Mouse (Mus musculus) liver, embryonic 12.5 days (tissue): ENCODE results near the gene Foxp4. TPM values are rescaled to one million over a fixed set of nuclear protein-coding genes. Genes with fewer than 3 reads are reported as not detected.

Experiments
- ATAC-seq: fragments of 200-750 bp; cut with Nextera tagmentation; 2 replicates; pipeline ENCODE4 v1.8.0; 2017; ENCODE audit warnings: moderate number of reproducible peaks, mild to moderate bottlenecking, moderate library complexity
- H3K27ac ChIP-seq: fragments of 300-500 bp; sonication (generic); 2 replicates; pipeline ENCODE4 v1.5.1; 2016; ENCODE audit warnings: mild to moderate bottlenecking
- H3K27me3 ChIP-seq: fragments of 300-500 bp; sonication (generic); replicated peaks from 2 replicates; pipeline ENCODE4 v1.6.1; 2016; ENCODE audit warnings: mild to moderate bottlenecking, moderate library complexity
- H3K36me3 ChIP-seq: fragments of 300-500 bp; sonication (generic); 2 replicates; pipeline ENCODE4 v1.6.1; 2016; ENCODE audit warnings: mild to moderate bottlenecking, moderate library complexity
- H3K4me1 ChIP-seq: fragments of 300-500 bp; sonication (generic); 2 replicates; pipeline ENCODE4 v1.6.1; 2016
- H3K4me2 ChIP-seq: fragments of 300-500 bp; sonication (generic); 2 replicates; pipeline ENCODE4 v1.6.1; 2016; ENCODE audit warnings: mild to moderate bottlenecking, moderate library complexity
- H3K4me3 ChIP-seq: fragments of 300-500 bp; sonication (generic); 2 replicates; pipeline ENCODE4 v1.5.1; 2016; ENCODE audit warnings: mild to moderate bottlenecking, moderate library complexity
- H3K9ac ChIP-seq: fragments of 300-500 bp; sonication (generic); 2 replicates; pipeline ENCODE4 v1.6.1; 2016; ENCODE audit warnings: mild to moderate bottlenecking, moderate library complexity
- H3K9me3 ChIP-seq: fragments of 300-500 bp; sonication (generic); replicated peaks from 2 replicates; pipeline ENCODE4 v1.6.1; 2016; ENCODE audit warnings: mild to moderate bottlenecking, moderate library complexity
- WGBS: fragments of 180-500 bp; shearing (Covaris S2); methylation state at CpG from one replicate; pipeline ENCODE4 v1.1.7; 2016; ENCODE audit not compliant: insufficient replicate concordance; 5-methylcytosine and 5-hydroxymethylcytosine counted together
- polyA plus RNA-seq: library from polyadenylated mRNA; unstranded; fragments of >200 nt; fragmentation: Nextera tagmentation; extraction: Ambion mirVana; gene quantifications from 2 replicates; pipeline ENCODE4 v1.2.1, GENCODE M21; 2016

Foxp4 gene
- polyA plus RNA-seq, 1 experiment from 2014 or later, result 13.9 TPM

DNA sequence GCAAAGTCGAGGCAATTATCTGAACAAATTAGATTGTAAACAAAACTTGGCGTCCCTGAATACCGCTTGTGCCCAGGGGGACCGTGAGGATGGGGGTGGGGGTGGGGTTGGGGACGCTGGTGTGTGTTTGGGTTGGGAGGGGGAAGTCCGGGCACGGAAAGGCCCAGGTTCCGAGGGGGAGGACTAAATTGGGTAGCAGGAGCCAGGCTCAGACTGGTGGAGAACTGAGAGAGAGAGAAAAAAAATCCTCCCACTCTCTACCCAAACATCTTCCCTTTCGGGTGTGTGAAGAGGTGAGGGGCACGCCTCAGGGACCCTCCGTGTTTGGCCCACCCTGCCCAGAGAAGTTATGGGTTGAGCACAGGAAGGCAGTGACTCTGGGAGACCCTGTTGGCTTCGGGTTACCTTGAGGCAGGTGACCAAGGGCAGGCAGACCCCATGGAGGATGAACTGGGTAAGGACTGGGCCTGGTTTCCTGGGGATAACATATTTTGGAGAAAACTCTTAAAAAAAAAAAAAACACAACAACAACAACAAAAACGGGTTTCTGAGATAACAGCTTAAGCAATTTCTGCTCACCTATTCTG lies 988 bp upstream of the Foxp4 start:
- peaks cover 55% of the 10 kb centered on the region for H3K4me1 ChIP-seq
- H3K36me3 ChIP-seq, result peaks cover 9% of the 10 kb centered on the region; the same call in 1 of the 2 replicates
- H3K9me3 ChIP-seq, result peaks cover 6% of the 10 kb centered on the region; the same call in 1 of the 2 replicates
- peak overlapping the region; percentile 98 for H3K4me2 ChIP-seq
- peak overlapping the region; percentile 79 for H3K4me3 ChIP-seq
- H3K27ac ChIP-seq, result peak overlapping the region; percentile 82
- no peak for ATAC-seq
- H3K9ac ChIP-seq, result peak overlapping the region; percentile 81
- 5% methylated on average over 12 of the region's 13 CpGs for WGBS
- H3K27me3 ChIP-seq, result peaks cover 41% of the 10 kb centered on the region

DNA sequence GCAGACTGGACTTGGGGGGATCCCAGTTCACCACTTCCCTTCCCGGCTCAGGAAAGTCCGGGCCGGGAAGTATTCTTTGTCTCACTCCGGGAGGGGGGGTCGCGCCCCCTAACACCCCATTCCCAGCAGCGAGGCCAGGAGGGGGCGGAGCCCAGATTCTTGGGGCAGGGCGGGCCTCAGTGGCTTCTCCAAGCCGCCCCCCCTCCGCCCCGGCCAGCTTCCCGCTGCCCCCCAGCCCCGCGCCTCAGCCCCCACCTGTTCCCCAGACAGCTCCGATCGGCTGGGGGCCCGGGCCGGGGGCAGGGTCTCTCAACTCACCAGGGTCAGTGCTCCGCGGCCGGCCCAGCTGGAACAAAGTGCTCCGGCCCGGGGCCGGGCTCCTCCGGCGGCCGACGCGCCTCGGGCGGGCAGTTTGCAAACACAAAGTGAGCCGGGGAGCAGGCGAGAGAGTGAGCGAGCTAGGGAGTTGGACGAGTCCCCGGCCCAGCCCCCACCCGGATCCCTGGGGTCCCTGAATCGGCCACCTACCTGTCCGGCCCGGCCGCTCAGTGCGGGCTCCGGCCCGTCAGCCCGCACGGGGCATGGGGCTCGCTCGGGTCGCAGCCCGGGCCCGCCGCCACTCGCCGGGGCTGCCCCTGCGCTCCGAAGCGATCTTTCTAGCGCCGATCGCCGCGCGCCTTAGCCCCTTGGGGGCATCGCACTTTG lies 615 bp downstream of the Foxp4 start:
- H3K4me2 ChIP-seq, result peak overlapping the region; percentile 98
- peaks cover 71% of the 10 kb centered on the region for H3K4me1 ChIP-seq
- H3K36me3 ChIP-seq, result no peaks in the 10 kb centered on the region
- H3K27me3 ChIP-seq, result peaks cover 56% of the 10 kb centered on the region
- peak overlapping the region; percentile 81 for H3K9ac ChIP-seq
- H3K27ac ChIP-seq, result peak overlapping the region; percentile 82
- 2% methylated on average over 63 of the region's 65 CpGs for WGBS
- peak overlapping the region; percentile 79 for H3K4me3 ChIP-seq
- peak; percentile 31 for ATAC-seq
- no peaks in the 10 kb centered on the region for H3K9me3 ChIP-seq

DNA sequence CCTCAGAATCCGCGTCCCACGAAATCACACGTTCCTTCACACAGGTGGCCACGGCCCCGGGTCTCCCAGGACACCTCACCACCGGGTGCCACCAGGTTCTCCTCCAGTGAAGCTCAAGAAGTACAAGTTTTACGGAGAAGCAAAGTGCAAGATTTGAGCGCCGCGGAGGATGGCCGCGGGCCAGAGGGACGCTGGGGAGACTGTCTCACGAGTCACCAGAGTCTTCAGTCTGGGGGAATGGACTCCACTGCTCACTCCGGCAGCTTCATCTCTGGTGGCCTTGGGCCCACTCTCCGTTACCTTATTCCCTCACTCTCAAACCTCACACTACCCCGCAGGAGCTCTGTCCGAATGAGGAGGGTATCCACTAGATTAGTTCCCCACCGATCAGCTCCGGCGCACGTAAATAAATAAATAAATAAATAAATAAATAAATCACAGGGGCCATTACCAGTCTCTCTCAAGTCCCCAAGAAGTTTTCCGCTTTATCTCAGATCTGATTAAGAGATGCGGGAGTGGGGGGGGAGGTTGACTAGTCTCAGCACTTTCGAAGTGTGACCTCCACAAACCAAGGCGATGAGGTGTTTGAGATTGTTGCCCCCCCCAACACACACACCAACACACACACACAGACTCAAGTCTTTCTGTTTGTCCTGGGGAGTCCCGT lies 1.3 kb downstream of the Foxp4 start:
- Histone ChIP-seq H3K4me2 (peak overlapping the region; percentile 98), H3K27me3 (peaks cover 56% of the 10 kb centered on the region), H3K9me3 (no peaks in the 10 kb centered on the region), H3K36me3 (no peaks in the 10 kb centered on the region), H3K4me1 (peaks cover 75% of the 10 kb centered on the region), H3K27ac (no peak overlapping the region), H3K4me3 (peak overlapping the region; percentile 79), H3K9ac (peak overlapping the region; percentile 81)
- ATAC-seq, result no peak
- 1% methylated on average over 28 of the region's 28 CpGs for WGBS

DNA sequence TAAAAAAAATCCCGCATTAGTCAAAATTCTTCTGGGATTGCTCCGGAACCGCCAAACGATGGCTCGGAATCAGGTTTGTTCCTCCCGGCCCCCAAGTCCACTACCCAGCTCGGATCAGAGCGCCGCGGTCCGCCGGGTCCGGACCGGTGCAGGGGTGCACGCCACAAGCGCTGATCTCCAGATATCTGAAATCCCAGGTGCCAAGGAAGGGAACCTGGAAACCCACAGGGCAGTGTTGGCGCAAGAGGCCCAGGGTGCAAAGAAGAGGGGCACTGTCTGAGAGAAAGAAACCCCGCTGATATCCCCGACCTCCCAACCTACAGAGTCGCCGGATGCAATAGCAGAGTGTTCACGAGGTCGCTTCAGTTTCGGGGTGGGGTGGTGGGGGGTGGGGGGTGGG lies 1.9 kb downstream of the Foxp4 start:
- H3K27ac ChIP-seq, result no peak overlapping the region

DNA sequence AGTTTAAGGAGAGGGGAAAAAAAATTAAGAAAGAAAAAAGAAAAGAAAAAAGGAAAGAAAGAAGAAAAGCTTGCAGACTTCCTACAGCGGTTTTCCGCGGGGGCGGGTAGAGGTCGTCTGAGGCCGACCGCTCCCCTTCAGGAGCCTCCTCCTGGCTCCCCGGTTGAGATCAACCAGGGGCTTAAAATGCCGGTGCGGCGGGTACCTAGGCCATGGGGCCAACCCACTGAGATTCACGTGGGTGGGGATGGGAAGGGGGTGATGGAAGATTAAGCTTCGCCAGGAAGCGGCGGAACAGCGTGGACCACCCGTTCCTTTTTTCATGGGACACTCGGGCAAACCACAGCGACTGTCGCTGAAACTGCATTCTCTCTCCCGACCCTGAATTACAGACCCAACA lies 2.3 kb downstream of the Foxp4 start:
- Histone ChIP-seq H3K36me3 (no peaks in the 10 kb centered on the region), H3K4me1 (peaks cover 82% of the 10 kb centered on the region), H3K27ac (no peak overlapping the region), H3K4me2 (peak overlapping the region; percentile 98), H3K27me3 (peaks cover 56% of the 10 kb centered on the region), H3K9ac (peak overlapping the region; percentile 81), H3K9me3 (no peaks in the 10 kb centered on the region), H3K4me3 (peak overlapping the region; percentile 79)
- ATAC-seq, result no peak
- 6% methylated on average over 21 of the region's 21 CpGs for WGBS

More for the DNA sequence above, 1.9 kb downstream of the Foxp4 start:
- ATAC-seq, result no peak
- Histone ChIP-seq H3K27me3 (peaks cover 56% of the 10 kb centered on the region), H3K4me1 (peaks cover 80% of the 10 kb centered on the region), H3K36me3 (no peaks in the 10 kb centered on the region), H3K9ac (peak overlapping the region; percentile 81), H3K9me3 (no peaks in the 10 kb centered on the region), H3K4me2 (peak overlapping the region; percentile 98), H3K4me3 (peak overlapping the region; percentile 79)
- whole genome bisulfite sequencing, result 2% methylated on average over 24 of the region's 24 CpGs

DNA sequence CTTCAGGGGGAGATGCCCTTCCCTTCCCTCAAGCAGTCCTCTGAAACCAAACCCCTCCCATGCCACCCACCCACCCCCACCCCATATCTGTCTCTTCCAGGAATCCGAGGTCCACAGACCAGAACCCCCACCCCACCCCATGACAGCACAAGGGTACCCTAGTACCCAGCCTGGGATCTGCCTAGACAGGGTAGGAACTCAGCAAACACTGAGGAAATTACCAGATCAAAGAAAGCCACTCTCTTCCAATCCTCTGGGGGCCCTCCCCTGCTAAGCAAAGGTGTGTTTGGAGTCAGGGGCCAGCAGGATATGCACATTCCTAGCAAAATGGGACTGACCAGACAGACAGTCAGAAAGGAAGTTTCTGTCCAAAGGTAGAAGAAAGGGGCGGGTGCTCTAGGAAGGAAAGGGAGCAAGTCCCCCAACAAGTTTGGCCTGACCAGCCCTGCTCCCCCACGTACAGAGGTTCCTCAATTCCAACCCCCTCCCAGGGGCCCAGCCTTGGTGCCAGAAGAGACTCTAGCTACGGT lies 3.2 kb downstream of the Foxp4 start:
- Histone ChIP-seq H3K9ac (no peak overlapping the region), H3K27me3 (peaks cover 56% of the 10 kb centered on the region), H3K36me3 (no peaks in the 10 kb centered on the region), H3K9me3 (no peaks in the 10 kb centered on the region), H3K27ac (no peak overlapping the region), H3K4me2 (peak overlapping the region; percentile 98), H3K4me3 (peak overlapping the region; percentile 79), H3K4me1 (peaks cover 79% of the 10 kb centered on the region)
- no peak for ATAC-seq
- WGBS, result 39% methylated on average over 4 of the region's 4 CpGs

DNA sequence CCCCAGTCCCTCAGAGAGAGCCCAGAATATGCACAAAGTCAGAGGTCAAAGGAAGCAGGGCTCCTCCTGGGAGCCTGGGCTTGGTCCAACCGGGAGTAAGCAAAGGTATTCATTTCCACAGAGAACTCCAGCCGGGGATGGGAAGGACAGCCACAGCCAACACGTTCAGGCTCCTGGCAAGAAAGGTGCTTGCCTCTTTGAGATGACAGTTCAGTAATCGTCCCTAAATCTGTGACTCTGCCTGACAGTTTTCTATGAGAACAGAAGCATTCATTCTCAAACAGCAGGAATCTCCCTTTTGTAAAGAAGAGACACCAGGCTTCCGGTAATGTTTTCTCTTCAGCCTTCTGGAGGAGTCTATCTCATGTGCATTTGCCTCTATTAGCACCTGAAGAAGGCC lies 4.6 kb downstream of the Foxp4 start:
- Histone ChIP-seq H3K9ac (no peak overlapping the region), H3K9me3 (no peaks in the 10 kb centered on the region), H3K27ac (no peak overlapping the region), H3K36me3 (peaks cover 4% of the 10 kb centered on the region; the same call in 1 of the 2 replicates), H3K4me3 (no peak overlapping the region), H3K27me3 (peaks cover 56% of the 10 kb centered on the region), H3K4me1 (peaks cover 67% of the 10 kb centered on the region), H3K4me2 (no peak overlapping the region)
- no peak for ATAC-seq
- 56% methylated on average over 5 of the region's 5 CpGs for WGBS

DNA sequence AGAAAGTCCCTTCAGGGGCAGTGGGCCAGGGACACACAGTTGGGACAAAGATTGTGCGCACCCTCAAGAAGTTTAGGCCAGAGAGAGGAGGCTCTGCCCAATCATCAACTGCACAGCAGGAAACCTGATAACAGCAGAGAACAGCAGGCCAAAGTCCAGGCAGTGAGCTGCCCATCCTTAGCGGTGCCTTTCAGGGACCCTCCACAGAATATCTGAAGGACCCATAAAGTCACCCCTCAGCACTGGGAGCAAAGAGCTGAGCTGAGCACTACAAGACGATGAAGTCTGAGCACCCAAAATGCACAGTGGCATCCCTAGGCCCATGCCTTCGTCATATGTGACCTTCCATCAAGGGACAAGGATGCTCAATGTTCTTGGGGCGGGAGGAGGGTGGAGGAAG lies 6.5 kb downstream of the Foxp4 start:
- Histone ChIP-seq H3K9ac (no peak overlapping the region), H3K4me2 (peak overlapping the region; percentile 22), H3K36me3 (peaks cover 4% of the 10 kb centered on the region), H3K4me3 (no peak overlapping the region), H3K9me3 (no peaks in the 10 kb centered on the region), H3K4me1 (peaks cover 65% of the 10 kb centered on the region), H3K27ac (no peak overlapping the region; the same call in 1 of the 2 replicates), H3K27me3 (peaks cover 39% of the 10 kb centered on the region)
- ATAC-seq, result no peak
- 68% methylated on average over 5 of the region's 5 CpGs for WGBS

DNA sequence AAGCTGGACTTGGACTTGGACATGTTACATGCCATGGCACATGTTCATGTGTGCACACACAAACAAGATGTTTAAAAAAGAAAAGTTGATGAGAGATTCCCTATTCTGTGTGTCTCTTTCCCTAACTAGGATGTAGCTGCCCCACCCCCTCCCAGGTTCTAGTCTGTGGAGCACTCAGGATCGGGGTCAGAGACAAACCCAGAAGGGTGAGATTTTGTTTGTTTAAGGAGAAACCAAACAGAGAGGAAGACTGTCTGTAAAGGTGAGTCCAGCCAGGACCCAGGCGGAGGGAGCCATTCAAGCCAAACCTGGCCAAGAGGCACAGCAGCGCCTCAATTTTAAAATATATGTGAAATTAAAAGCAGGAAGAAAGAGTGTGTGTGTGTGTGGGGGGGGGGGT lies 7.2 kb downstream of the Foxp4 start:
- Histone ChIP-seq H3K4me2 (peak overlapping the region; percentile 22; the same call in 1 of the 2 replicates), H3K36me3 (peaks cover 4% of the 10 kb centered on the region), H3K27me3 (peaks cover 32% of the 10 kb centered on the region), H3K9me3 (no peaks in the 10 kb centered on the region), H3K9ac (no peak overlapping the region), H3K4me1 (peaks cover 58% of the 10 kb centered on the region), H3K4me3 (no peak overlapping the region), H3K27ac (no peak overlapping the region)
- ATAC-seq, result no peak
- 81% methylated on average over 3 of the region's 3 CpGs for WGBS

DNA sequence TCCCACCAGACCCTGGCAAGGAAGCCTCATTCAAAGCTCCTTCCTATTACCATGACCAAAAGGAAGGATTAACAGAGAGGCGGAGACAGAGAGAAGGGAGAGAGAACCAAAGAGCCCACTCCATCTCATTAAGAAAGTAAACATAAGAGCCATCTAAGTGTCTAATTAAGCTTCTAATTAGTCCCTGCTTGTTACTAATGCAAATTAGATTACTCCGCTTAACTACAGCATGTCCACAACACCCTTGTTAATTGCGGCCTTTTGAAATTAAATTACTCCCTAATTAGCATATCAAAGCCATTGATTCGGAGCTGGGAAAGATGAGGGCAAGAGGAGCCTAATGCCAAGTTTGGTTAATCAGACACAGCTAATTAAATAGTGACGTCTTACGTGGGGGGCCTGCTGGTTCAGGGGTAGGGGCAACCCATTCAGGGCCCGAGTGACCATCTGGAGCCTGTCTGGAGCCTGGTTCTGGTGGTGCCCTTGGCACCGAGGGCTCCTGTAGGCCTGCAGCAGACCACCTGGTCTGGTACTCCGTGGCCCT lies 9.7 kb downstream of the Foxp4 start:
- Histone ChIP-seq H3K4me1 (peaks cover 55% of the 10 kb centered on the region), H3K4me2 (no peak overlapping the region), H3K27me3 (peaks cover 8% of the 10 kb centered on the region), H3K4me3 (no peak overlapping the region), H3K9ac (no peak overlapping the region), H3K9me3 (no peaks in the 10 kb centered on the region), H3K36me3 (peaks cover 7% of the 10 kb centered on the region), H3K27ac (no peak overlapping the region)
- WGBS, result 73% methylated on average over 9 of the region's 9 CpGs
- no peak for ATAC-seq

DNA sequence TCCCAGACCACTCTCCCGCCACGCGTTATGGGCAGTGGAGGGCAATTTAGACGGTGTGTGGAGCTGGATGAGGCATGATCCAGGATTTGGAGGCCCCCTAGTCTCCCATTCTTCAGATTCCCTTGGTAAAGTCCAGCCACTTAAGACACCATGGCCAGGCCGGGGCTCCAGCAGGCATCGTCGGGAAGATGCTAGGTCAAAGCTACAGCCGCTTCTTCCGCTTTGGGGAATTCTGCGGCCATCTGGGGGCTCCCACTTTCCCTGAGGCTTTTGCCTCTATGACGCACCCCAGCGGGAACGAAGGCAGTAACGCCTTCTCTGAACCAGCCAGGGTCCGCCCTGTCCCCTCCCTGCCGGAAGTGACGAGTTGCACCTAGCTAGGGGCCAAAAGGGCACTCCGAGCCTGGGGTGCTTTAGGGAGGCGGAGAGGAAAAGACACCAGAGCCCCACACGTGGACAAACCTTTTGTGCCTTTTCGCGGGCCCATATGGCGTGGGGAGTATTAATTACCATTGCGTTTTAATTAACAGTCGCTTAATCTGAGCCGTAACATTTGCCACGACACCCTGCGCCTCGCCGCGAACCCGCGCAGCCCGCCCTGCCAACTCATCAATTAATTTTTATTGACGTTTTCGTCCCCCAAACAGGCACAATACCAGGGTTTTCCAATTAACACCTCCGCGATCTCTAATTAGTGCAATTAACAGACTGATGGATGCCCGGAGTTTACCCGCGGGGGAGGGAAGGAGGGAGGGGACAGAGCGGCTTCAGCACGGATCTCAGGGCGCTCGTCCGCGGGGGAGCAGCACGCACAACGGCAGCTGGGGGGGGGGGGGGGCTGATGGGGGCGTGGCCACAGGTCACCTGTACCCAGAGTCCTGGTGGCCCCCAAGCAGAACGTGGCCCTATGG lies 15.1 kb downstream of the Foxp4 start:
- WGBS, result 6% methylated on average over 51 of the region's 51 CpGs
- peak; percentile 93 for ATAC-seq
- H3K4me1 ChIP-seq, result peaks cover 58% of the 10 kb centered on the region
- peak overlapping the region; percentile 75 for H3K9ac ChIP-seq
- H3K4me3 ChIP-seq, result peak overlapping the region; percentile 70
- peaks cover 4% of the 10 kb centered on the region; the same call in 1 of the 2 replicates for H3K36me3 ChIP-seq
- peak overlapping the region; percentile 73 for H3K27ac ChIP-seq
- H3K27me3 ChIP-seq, result no peaks in the 10 kb centered on the region
- H3K9me3 ChIP-seq, result no peaks in the 10 kb centered on the region
- peak overlapping the region; percentile 88 for H3K4me2 ChIP-seq
